Mouse (Mus musculus) adrenal gland, postnatal 10 days (tissue): Measurements from ENCODE around the gene Gria1. TPM values are rescaled to one million over a fixed set of nuclear protein-coding genes. Genes with fewer than 3 reads are reported as not detected.

Experiments used
- DNase-seq: peaks from one replicate; pipeline ENCODE4 v3.0.0; 2021; ENCODE audit warnings: mixed read lengths
- total RNA-seq, 2 experiments: library from RNA; stranded (reverse); gene quantifications; 2 replicates each; pipeline ENCODE4 v1.2.3; 2021

Gria1 gene
- total RNA-seq, 2 experiments from 2014 or later = 1.4 to 2.4 TPM

GRCm38 (mm10) chr11:57062441-57062840 lies 51.3 kb downstream of the Gria1 start:
- no peak for DNase-seq

GRCm38 (mm10) chr11:57070196-57070901 lies 59.2 kb downstream of the Gria1 start:
- DNase-seq = no peak

- DNase-seq = no peak
Measured at GRCm38 (mm10) chr11:57072171-57072570, 61.0 kb downstream of the Gria1 start.

- no peak for DNase-seq
Measured at GRCm38 (mm10) chr11:57079423-57079822, 68.2 kb downstream of the Gria1 start.

- DNase-seq = peak; percentile 42
Measured at GRCm38 (mm10) chr11:57089527-57089926, 78.3 kb downstream of the Gria1 start.

- no peak for DNase-seq
Measured at GRCm38 (mm10) chr11:57090705-57091104, 79.5 kb downstream of the Gria1 start.

GRCm38 (mm10) chr11:57091276-57091914 lies 80.2 kb downstream of the Gria1 start:
- no peak for DNase-seq

- DNase-seq = no peak
Measured at GRCm38 (mm10) chr11:57100491-57100890, 89.3 kb downstream of the Gria1 start.

- DNase-seq = no peak
Measured at GRCm38 (mm10) chr11:57103751-57104254, 92.6 kb downstream of the Gria1 start.

GRCm38 (mm10) chr11:57105683-57106082 lies 94.5 kb downstream of the Gria1 start:
- DNase-seq = no peak

GRCm38 (mm10) chr11:57112386-57112785 lies 101.2 kb downstream of the Gria1 start:
- DNase-seq = peak; percentile 75

GRCm38 (mm10) chr11:57114410-57114809 lies 103.2 kb downstream of the Gria1 start:
- no peak for DNase-seq

- peak; percentile 6 for DNase-seq
Measured at GRCm38 (mm10) chr11:57127066-57127465, 115.9 kb downstream of the Gria1 start.

- DNase-seq = no peak
Measured at GRCm38 (mm10) chr11:57140162-57140780, 129.1 kb downstream of the Gria1 start.

GRCm38 (mm10) chr11:57143681-57144080 lies 132.5 kb downstream of the Gria1 start:
- DNase-seq = no peak

- no peak for DNase-seq
Measured at GRCm38 (mm10) chr11:57145192-57145591, 134.0 kb downstream of the Gria1 start.

- no peak for DNase-seq
Measured at GRCm38 (mm10) chr11:57145704-57146103, 134.5 kb downstream of the Gria1 start.

- DNase-seq = no peak
Measured at GRCm38 (mm10) chr11:57151674-57152073, 140.5 kb downstream of the Gria1 start.

GRCm38 (mm10) chr11:57154998-57155397 lies 143.8 kb downstream of the Gria1 start:
- no peak for DNase-seq

GRCm38 (mm10) chr11:57159412-57159811 lies 148.2 kb downstream of the Gria1 start:
- DNase-seq = no peak

GRCm38 (mm10) chr11:57160076-57160475 lies 148.9 kb downstream of the Gria1 start:
- no peak for DNase-seq

GRCm38 (mm10) chr11:57162931-57163330 lies 151.7 kb downstream of the Gria1 start:
- DNase-seq = no peak

GRCm38 (mm10) chr11:57170058-57170457 lies 158.9 kb downstream of the Gria1 start:
- DNase-seq = no peak
